Mouse (Mus musculus): ENCODE measurements around the gene Strip2. TPM values are rescaled to one million over a fixed set of nuclear protein-coding genes. Genes with fewer than 3 reads are reported as not detected.

Strip2 gene
- total RNA-seq, 1 experiment, result 1.3 TPM

GRCm38 (mm10) chr6:29914136-29914535 lies 2.7 kb upstream of the Strip2 start:
- in situ Hi-C loops (cut with MboI; ENCODE audit: low sequenced_read_pairs in 2 of 2, unreplicated experiment in 2 of 2), result no loop called here
- no peaks in the 10 kb centered on the region for H3K9me3 ChIP-seq (ENCODE audit: control insufficient read depth, insufficient read depth, low read depth, low read length)
- H3K4me3 ChIP-seq (ENCODE audit: insufficient read depth in 1 of 2, low read depth in 1 of 2, low read length in 2 of 2, poor library complexity in 1 of 2, severe bottlenecking in 1 of 2), result no peak overlapping the region
- no peaks in the 10 kb centered on the region; a peak in 1 of 4 replicates for H3K4me1 ChIP-seq (ENCODE audit: control insufficient read depth in 2 of 2, insufficient read depth in 2 of 2, low read length in 2 of 2, poor library complexity in 1 of 2)
- no peak overlapping the region for H3K27ac ChIP-seq (ENCODE audit: insufficient read depth, low read depth, low read length, poor library complexity, severe bottlenecking)
- no peak for DNase-seq (ENCODE audit: low read depth, low spot score)
- H3K9ac ChIP-seq (ENCODE audit: insufficient read depth, low read depth, low read length, poor library complexity, severe bottlenecking), result no peak overlapping the region
- no peak for TF ChIP-seq ZNF384 (IDR thresholded peaks at IDR 0.05; ENCODE audit: low read depth, low read length)
- TF ChIP-seq HCFC1 (IDR thresholded peaks at IDR 0.05; ENCODE audit: borderline replicate concordance, insufficient read depth, low read length), result no peak
- TF ChIP-seq MAFK (IDR thresholded peaks at IDR 0.05; ENCODE audit: insufficient read depth, low read depth, low read length), result no peak
- TF ChIP-seq ZC3H11A (IDR thresholded peaks at IDR 0.05; ENCODE audit: borderline replicate concordance, low read depth, low read length), result no peak
- TF ChIP-seq CHD2 (IDR thresholded peaks at IDR 0.05; ENCODE audit: low read depth, low read length), result no peak
- no peaks in the 10 kb centered on the region for H3K36me3 ChIP-seq (ENCODE audit: control insufficient read depth, insufficient read depth, low read length, poor library complexity, severe bottlenecking)

- Histone ChIP-seq H3K9me3 (ENCODE audit: control insufficient read depth, insufficient read depth, low read depth, low read length) (no peaks in the 10 kb centered on the region), H3K9ac (ENCODE audit: insufficient read depth, low read depth, low read length, poor library complexity, severe bottlenecking) (no peak overlapping the region), H3K27ac (ENCODE audit: insufficient read depth, low read depth, low read length, poor library complexity, severe bottlenecking) (no peak overlapping the region), H3K4me1 (ENCODE audit: control insufficient read depth in 2 of 2, insufficient read depth in 2 of 2, low read length in 2 of 2, poor library complexity in 1 of 2) (no peaks in the 10 kb centered on the region; a peak in 1 of 4 replicates), H3K36me3 (ENCODE audit: control insufficient read depth, insufficient read depth, low read length, poor library complexity, severe bottlenecking) (no peaks in the 10 kb centered on the region), H3K4me3 (ENCODE audit: insufficient read depth in 1 of 2, low read depth in 1 of 2, low read length in 2 of 2, poor library complexity in 1 of 2, severe bottlenecking in 1 of 2) (peak overlapping the region in 1 of 2 experiments; percentile 98; a peak in 2 of 4 replicates)
- TF ChIP-seq ZNF384 (IDR thresholded peaks at IDR 0.05; ENCODE audit: low read depth, low read length) (no peak), MAFK (IDR thresholded peaks at IDR 0.05; ENCODE audit: insufficient read depth, low read depth, low read length) (no peak), ZC3H11A (IDR thresholded peaks at IDR 0.05; ENCODE audit: borderline replicate concordance, low read depth, low read length) (no peak), HCFC1 (IDR thresholded peaks at IDR 0.05; ENCODE audit: borderline replicate concordance, insufficient read depth, low read length) (no peak), CHD2 (IDR thresholded peaks at IDR 0.05; ENCODE audit: low read depth, low read length) (no peak)
- in situ Hi-C loops (cut with MboI; ENCODE audit: low sequenced_read_pairs in 2 of 2, unreplicated experiment in 2 of 2), result no loop called here
- DNase-seq (ENCODE audit: low read depth, low spot score), result peak; percentile 19
Observed at GRCm38 (mm10) chr6:29915836-29916235, 976 bp upstream of the Strip2 start.

GRCm38 (mm10) chr6:29917383-29917720 lies 540 bp downstream of the Strip2 start:
- H3K9ac ChIP-seq (ENCODE audit: insufficient read depth, low read depth, low read length, poor library complexity, severe bottlenecking), result peak overlapping the region; percentile 72
- H3K4me1 ChIP-seq (ENCODE audit: control insufficient read depth in 2 of 2, insufficient read depth in 2 of 2, low read length in 2 of 2, poor library complexity in 1 of 2), result no peaks in the 10 kb centered on the region; a peak in 1 of 4 replicates
- H3K36me3 ChIP-seq (ENCODE audit: control insufficient read depth, insufficient read depth, low read length, poor library complexity, severe bottlenecking), result no peaks in the 10 kb centered on the region
- TF ChIP-seq HCFC1 (IDR thresholded peaks at IDR 0.05; ENCODE audit: borderline replicate concordance, insufficient read depth, low read length) (no peak), MAFK (IDR thresholded peaks at IDR 0.05; ENCODE audit: insufficient read depth, low read depth, low read length) (no peak), ZNF384 (IDR thresholded peaks at IDR 0.05; ENCODE audit: low read depth, low read length) (no peak), ZC3H11A (IDR thresholded peaks at IDR 0.05; ENCODE audit: borderline replicate concordance, low read depth, low read length) (no peak), CHD2 (IDR thresholded peaks at IDR 0.05; ENCODE audit: low read depth, low read length) (no peak)
- DNase-seq (ENCODE audit: low read depth, low spot score), result no peak
- peak overlapping the region; percentile 87 to 98 for H3K4me3 ChIP-seq (ENCODE audit: insufficient read depth in 1 of 2, low read depth in 1 of 2, low read length in 2 of 2, poor library complexity in 1 of 2, severe bottlenecking in 1 of 2)
- no peaks in the 10 kb centered on the region for H3K9me3 ChIP-seq (ENCODE audit: control insufficient read depth, insufficient read depth, low read depth, low read length)
- no peak overlapping the region for H3K27ac ChIP-seq (ENCODE audit: insufficient read depth, low read depth, low read length, poor library complexity, severe bottlenecking)
- in situ Hi-C loops (cut with MboI; ENCODE audit: low sequenced_read_pairs in 2 of 2, unreplicated experiment in 2 of 2), result no loop called here

GRCm38 (mm10) chr6:29917947-29918346 lies 1.1 kb downstream of the Strip2 start:
- Histone ChIP-seq H3K9me3 (ENCODE audit: control insufficient read depth, insufficient read depth, low read depth, low read length) (no peaks in the 10 kb centered on the region), H3K27ac (ENCODE audit: insufficient read depth, low read depth, low read length, poor library complexity, severe bottlenecking) (no peak overlapping the region), H3K9ac (ENCODE audit: insufficient read depth, low read depth, low read length, poor library complexity, severe bottlenecking) (no peak overlapping the region), H3K4me1 (ENCODE audit: control insufficient read depth in 2 of 2, insufficient read depth in 2 of 2, low read length in 2 of 2, poor library complexity in 1 of 2) (no peaks in the 10 kb centered on the region; a peak in 1 of 4 replicates), H3K36me3 (ENCODE audit: control insufficient read depth, insufficient read depth, low read length, poor library complexity, severe bottlenecking) (no peaks in the 10 kb centered on the region), H3K4me3 (ENCODE audit: insufficient read depth in 1 of 2, low read depth in 1 of 2, low read length in 2 of 2, poor library complexity in 1 of 2, severe bottlenecking in 1 of 2) (peak overlapping the region in 1 of 2 experiments; percentile 98; a peak in 1 of 4 replicates)
- TF ChIP-seq MAFK (IDR thresholded peaks at IDR 0.05; ENCODE audit: insufficient read depth, low read depth, low read length) (no peak), ZC3H11A (IDR thresholded peaks at IDR 0.05; ENCODE audit: borderline replicate concordance, low read depth, low read length) (no peak), CHD2 (IDR thresholded peaks at IDR 0.05; ENCODE audit: low read depth, low read length) (no peak), HCFC1 (IDR thresholded peaks at IDR 0.05; ENCODE audit: borderline replicate concordance, insufficient read depth, low read length) (no peak), ZNF384 (IDR thresholded peaks at IDR 0.05; ENCODE audit: low read depth, low read length) (no peak)
- in situ Hi-C loops (cut with MboI; ENCODE audit: low sequenced_read_pairs in 2 of 2, unreplicated experiment in 2 of 2), result no loop called here
- DNase-seq (ENCODE audit: low read depth, low spot score), result no peak

GRCm38 (mm10) chr6:29923501-29923900 lies 6.7 kb downstream of the Strip2 start:
- H3K27ac ChIP-seq (ENCODE audit: insufficient read depth, low read depth, low read length, poor library complexity, severe bottlenecking), result no peak overlapping the region
- TF ChIP-seq CHD2 (IDR thresholded peaks at IDR 0.05; ENCODE audit: low read depth, low read length), result no peak
- TF ChIP-seq ZNF384 (IDR thresholded peaks at IDR 0.05; ENCODE audit: low read depth, low read length), result no peak
- no peak for TF ChIP-seq MAFK (IDR thresholded peaks at IDR 0.05; ENCODE audit: insufficient read depth, low read depth, low read length)
- no peak for TF ChIP-seq ZC3H11A (IDR thresholded peaks at IDR 0.05; ENCODE audit: borderline replicate concordance, low read depth, low read length)
- no peak for TF ChIP-seq HCFC1 (IDR thresholded peaks at IDR 0.05; ENCODE audit: borderline replicate concordance, insufficient read depth, low read length)
- no peak overlapping the region for H3K4me3 ChIP-seq (ENCODE audit: insufficient read depth in 1 of 2, low read depth in 1 of 2, low read length in 2 of 2, poor library complexity in 1 of 2, severe bottlenecking in 1 of 2)
- DNase-seq (ENCODE audit: low read depth, low spot score), result no peak
- no peaks in the 10 kb centered on the region for H3K4me1 ChIP-seq (ENCODE audit: control insufficient read depth in 2 of 2, insufficient read depth in 2 of 2, low read length in 2 of 2, poor library complexity in 1 of 2)
- H3K36me3 ChIP-seq (ENCODE audit: control insufficient read depth, insufficient read depth, low read length, poor library complexity, severe bottlenecking), result no peaks in the 10 kb centered on the region
- H3K9me3 ChIP-seq (ENCODE audit: control insufficient read depth, insufficient read depth, low read depth, low read length), result no peaks in the 10 kb centered on the region
- in situ Hi-C loops (cut with MboI; ENCODE audit: low sequenced_read_pairs in 2 of 2, unreplicated experiment in 2 of 2), result no loop called here
- H3K9ac ChIP-seq (ENCODE audit: insufficient read depth, low read depth, low read length, poor library complexity, severe bottlenecking), result no peak overlapping the region

All from ES-E14 (cell line).